Mouse (Mus musculus) liver, embryonic 16.5 days (tissue): ENCODE data around the gene F2r. TPM values are rescaled to one million over a fixed set of nuclear protein-coding genes. Genes with fewer than 3 reads are reported as not detected.

Source experiments
- ATAC-seq: fragments of 200-750 bp; cut with Nextera tagmentation; 2 replicates; pipeline ENCODE4 v1.8.0; 2017; ENCODE audit warnings: low read depth, mild to moderate bottlenecking, moderate number of reproducible peaks, moderate library complexity
- H3K27ac ChIP-seq: fragments of 300-500 bp; sonication (generic); 2 replicates; pipeline ENCODE4 v1.5.1; 2014; ENCODE audit warnings: mild to moderate bottlenecking, low read length
- H3K27me3 ChIP-seq: fragments of 300-500 bp; sonication (generic); 2 replicates; pipeline ENCODE4 v1.6.1; 2014; ENCODE audit warnings: low read depth, low read length, mixed read lengths; ENCODE audit not compliant: control insufficient read depth, insufficient read depth
- H3K36me3 ChIP-seq: fragments of 300-500 bp; sonication (generic); 2 replicates; pipeline ENCODE4 v1.6.1; 2014; ENCODE audit warnings: mild to moderate bottlenecking; ENCODE audit not compliant: control insufficient read depth, insufficient read depth
- H3K4me1 ChIP-seq: fragments of 300-500 bp; sonication (generic); 2 replicates; pipeline ENCODE4 v1.6.1; 2014; ENCODE audit warnings: low read depth, low read length, mixed read lengths; ENCODE audit not compliant: control insufficient read depth
- H3K4me2 ChIP-seq: fragments of 300-500 bp; sonication (generic); 2 replicates; pipeline ENCODE4 v1.6.1; 2014; ENCODE audit warnings: low read depth, low read length, mixed read lengths
- H3K4me3 ChIP-seq: fragments of 300-500 bp; sonication (generic); 2 replicates; pipeline ENCODE4 v1.5.1; 2014; ENCODE audit warnings: low read depth, mild to moderate bottlenecking, low read length
- H3K9ac ChIP-seq: fragments of 300-500 bp; sonication (generic); 2 replicates; pipeline ENCODE4 v1.6.1; 2014; ENCODE audit warnings: low read depth, low read length
- H3K9me3 ChIP-seq: fragments of 300-500 bp; sonication (generic); replicated peaks from 2 replicates; pipeline ENCODE4 v1.6.1; 2016; ENCODE audit warnings: low read length; ENCODE audit not compliant: control insufficient read depth
- WGBS: fragments of 180-500 bp; shearing (Covaris S2); extraction: QIAGEN DNeasy Blood & Tissue Kit; methylation state at CpG from one replicate; pipeline ENCODE4 v1.1.7; 2014; ENCODE audit not compliant: insufficient replicate concordance; 5-methylcytosine and 5-hydroxymethylcytosine counted together
- polyA plus RNA-seq: library from polyadenylated mRNA; unstranded; fragments of >200 nt; fragmentation: Nextera tagmentation; extraction: Ambion mirVana; gene quantifications from 2 replicates; pipeline ENCODE4 v1.2.1, GENCODE M21; 2015

The F2r gene
- 37.2 and 37.5 TPM in 2 replicates for polyA plus RNA-seq

- H3K4me2 ChIP-seq, result peak within 1 kb of the TSS; percentile 85
- H3K9me3 ChIP-seq, result no peaks in the 10 kb centered on the region
- ATAC-seq, result peak; percentile 93
- H3K9ac ChIP-seq, result peak within 1 kb of the TSS; percentile 95
- no peaks in the 10 kb centered on the region for H3K27me3 ChIP-seq
- H3K4me3 ChIP-seq, result peak within 1 kb of the TSS; percentile 87
- H3K27ac ChIP-seq, result peak within 1 kb of the TSS; percentile 80
- no peaks in the 10 kb centered on the region; the same call in 1 of the 2 replicates for H3K36me3 ChIP-seq
- under 1% methylated on average over 42 of the region's 42 CpGs for WGBS
- peaks cover 26% of the 10 kb centered on the region for H3K4me1 ChIP-seq
Observed at GRCm38 (mm10) chr13:95618309-95618712, at the start of gene F2r. TSS of gene F2r (minus strand) at chr13:95618487.

DNA sequence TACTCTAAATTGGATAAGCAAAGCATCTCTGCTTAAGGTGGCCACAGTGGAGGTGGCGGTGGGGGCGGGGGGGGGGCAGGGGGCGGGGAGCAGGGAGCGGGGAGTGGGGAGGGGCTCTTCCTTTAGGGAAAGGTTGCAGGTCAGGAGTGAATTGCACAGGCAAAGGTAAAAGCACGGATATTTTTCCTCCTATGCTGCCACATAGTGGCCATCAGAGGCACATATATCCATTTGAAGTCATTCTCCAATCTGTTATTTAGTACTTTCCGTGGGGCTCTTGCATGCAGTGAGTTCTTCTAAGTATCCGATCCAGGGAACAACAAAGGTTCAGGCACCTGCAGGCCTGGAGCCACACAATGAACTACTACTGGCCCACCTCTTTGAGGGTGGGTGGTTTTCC is 49.0 kb upstream of the F2r start:
- Histone ChIP-seq H3K4me1 (peaks cover 16% of the 10 kb centered on the region), H3K36me3 (peaks cover 61% of the 10 kb centered on the region), H3K27me3 (no peaks in the 10 kb centered on the region), H3K9ac (no peak overlapping the region), H3K4me3 (no peak overlapping the region), H3K4me2 (no peak overlapping the region), H3K27ac (no peak overlapping the region; the same call in 1 of the 2 replicates), H3K9me3 (no peaks in the 10 kb centered on the region)
- 33% methylated on average over 7 of the region's 7 CpGs for WGBS
- ATAC-seq, result no peak

DNA sequence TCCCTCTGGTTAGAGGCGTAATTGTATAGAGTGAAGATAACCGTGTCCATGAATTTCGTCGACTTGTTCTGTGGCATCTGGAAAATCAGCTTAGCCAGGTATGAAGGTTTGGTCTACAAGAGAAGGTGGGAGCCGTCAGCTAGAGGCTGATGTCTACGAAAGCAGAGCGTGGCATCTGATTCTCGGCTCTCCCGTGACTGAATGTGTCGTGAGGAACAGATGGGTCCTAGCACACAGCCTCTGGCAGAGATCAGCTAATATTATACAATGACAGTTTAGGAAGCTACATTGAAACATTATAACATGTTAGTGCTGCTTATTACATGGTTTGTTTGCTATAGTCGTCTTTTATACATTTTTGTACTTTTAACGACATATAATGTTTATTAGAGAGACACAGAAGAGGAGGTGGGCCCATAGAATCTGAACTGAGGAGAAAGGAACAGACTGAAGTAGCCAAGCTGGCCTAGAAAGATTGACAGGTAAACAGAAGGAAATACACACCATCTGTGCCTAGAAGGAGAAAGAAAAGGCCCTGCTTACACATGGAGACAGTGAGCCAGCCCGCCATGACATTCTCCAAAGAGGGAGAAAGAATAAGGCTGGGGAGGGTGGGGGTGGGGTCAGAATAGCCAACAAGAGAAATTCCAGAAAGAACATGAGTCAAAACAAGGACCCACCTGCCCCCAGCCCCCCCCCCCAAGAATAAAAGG is 47.5 kb upstream of the F2r start:
- Histone ChIP-seq H3K27me3 (no peaks in the 10 kb centered on the region), H3K4me2 (no peak overlapping the region), H3K9ac (no peak overlapping the region), H3K4me3 (no peak overlapping the region), H3K36me3 (peaks cover 73% of the 10 kb centered on the region), H3K4me1 (peaks cover 12% of the 10 kb centered on the region), H3K27ac (no peak overlapping the region), H3K9me3 (no peaks in the 10 kb centered on the region)
- WGBS, result 88% methylated on average over 13 of the region's 13 CpGs
- no peak for ATAC-seq

DNA sequence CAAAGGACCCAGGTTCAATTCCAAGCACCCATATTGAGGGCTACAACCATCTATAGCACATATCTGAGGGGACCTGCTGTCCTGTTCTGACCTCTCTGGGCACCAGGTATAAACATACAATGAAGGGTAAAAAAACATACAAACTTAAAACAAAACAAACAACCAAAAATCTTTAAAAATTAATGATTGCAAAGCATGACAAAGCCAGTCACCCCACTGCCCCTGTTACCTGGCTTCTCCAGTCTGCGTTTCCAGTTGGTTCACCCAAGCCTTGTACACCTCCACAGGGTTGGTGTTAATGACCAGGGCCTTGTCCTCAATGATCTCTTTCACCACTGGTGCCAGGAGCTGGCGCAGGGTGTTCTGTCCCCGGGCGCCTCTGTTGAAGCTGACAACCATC is 45.5 kb upstream of the F2r start:
- no peak overlapping the region for H3K27ac ChIP-seq
- H3K4me2 ChIP-seq, result no peak overlapping the region
- H3K36me3 ChIP-seq, result peaks cover 76% of the 10 kb centered on the region
- WGBS, result 92% methylated on average over 4 of the region's 4 CpGs
- no peaks in the 10 kb centered on the region for H3K27me3 ChIP-seq
- no peaks in the 10 kb centered on the region for H3K9me3 ChIP-seq
- ATAC-seq, result no peak
- no peak overlapping the region for H3K4me3 ChIP-seq
- H3K9ac ChIP-seq, result no peak overlapping the region
- no peaks in the 10 kb centered on the region for H3K4me1 ChIP-seq

DNA sequence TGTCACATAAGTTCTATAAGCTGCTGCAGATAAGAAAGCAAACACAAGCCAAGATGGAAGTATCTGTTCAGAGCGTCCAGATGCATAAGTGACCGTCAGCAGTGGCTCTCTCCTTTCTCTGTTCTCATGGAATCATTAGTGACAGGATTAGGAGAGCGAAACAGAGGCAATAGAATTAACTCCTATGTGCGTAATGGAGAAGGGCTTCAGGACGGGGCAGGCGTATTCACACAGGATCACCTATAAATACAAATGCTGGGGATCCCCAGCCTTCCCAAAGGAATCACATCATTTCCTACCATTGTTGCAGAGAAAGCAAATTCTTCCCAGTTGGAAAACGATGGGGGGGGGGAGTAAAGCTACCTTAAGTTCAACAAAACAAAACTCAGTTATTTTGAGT is 41.1 kb upstream of the F2r start:
- Histone ChIP-seq H3K9me3 (no peaks in the 10 kb centered on the region), H3K27ac (no peak overlapping the region), H3K36me3 (peaks cover 76% of the 10 kb centered on the region), H3K9ac (no peak overlapping the region), H3K4me1 (peaks cover 7% of the 10 kb centered on the region), H3K4me3 (no peak overlapping the region), H3K4me2 (no peak overlapping the region), H3K27me3 (no peaks in the 10 kb centered on the region)
- 82% methylated on average over 7 of the region's 7 CpGs for WGBS
- no peak for ATAC-seq

DNA sequence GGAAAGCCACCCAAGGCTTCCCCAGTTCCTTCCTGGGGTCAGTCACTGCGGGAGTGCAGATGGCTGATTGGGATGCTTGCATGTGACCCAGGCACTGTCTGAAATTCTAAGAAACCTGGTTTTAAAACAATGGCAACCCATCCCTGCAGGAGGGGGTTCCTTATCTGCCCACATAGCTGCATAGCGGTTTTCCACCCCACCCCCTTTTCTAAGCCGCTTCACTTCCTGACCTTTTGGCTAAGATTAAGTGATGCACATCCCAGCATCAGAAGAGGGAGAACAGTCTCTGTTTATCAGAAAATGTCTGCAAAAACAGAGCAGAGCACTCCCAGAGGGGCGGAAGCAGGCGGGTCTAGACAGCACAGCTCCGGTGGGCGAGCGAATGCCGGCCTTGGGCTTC is 38.9 kb upstream of the F2r start:
- ATAC-seq, result peak; percentile 80
- no peak overlapping the region for H3K9ac ChIP-seq
- H3K4me2 ChIP-seq, result no peak overlapping the region
- no peaks in the 10 kb centered on the region for H3K9me3 ChIP-seq
- peaks cover 56% of the 10 kb centered on the region for H3K36me3 ChIP-seq
- WGBS, result 19% methylated on average over 9 of the region's 9 CpGs
- peaks cover 7% of the 10 kb centered on the region for H3K4me1 ChIP-seq
- H3K4me3 ChIP-seq, result no peak overlapping the region
- H3K27me3 ChIP-seq, result no peaks in the 10 kb centered on the region
- H3K27ac ChIP-seq, result peak overlapping the region; percentile 37; the same call in 1 of the 2 replicates

DNA sequence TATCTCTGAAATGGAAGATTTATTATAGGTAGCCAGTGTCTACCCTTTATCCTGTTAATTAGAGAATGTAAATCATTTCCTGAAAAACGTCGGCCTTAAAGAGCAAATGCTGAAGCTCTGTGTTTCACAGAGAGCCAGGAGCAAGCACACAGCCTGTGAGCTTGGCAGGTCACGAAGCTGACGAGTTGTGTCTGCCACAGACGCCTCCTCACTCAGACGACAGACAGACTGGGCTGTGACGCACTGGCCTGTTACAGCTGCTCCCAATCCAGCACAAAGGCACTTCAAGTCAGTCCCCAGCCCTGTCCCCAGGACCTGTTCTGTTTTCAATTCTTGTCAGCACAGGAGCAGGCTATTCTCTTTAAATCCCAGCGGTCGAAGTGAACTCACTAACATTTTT is 37.0 kb upstream of the F2r start:
- Histone ChIP-seq H3K27me3 (no peaks in the 10 kb centered on the region), H3K4me3 (no peak overlapping the region), H3K9me3 (no peaks in the 10 kb centered on the region), H3K4me1 (peaks cover 7% of the 10 kb centered on the region), H3K4me2 (no peak overlapping the region), H3K9ac (no peak overlapping the region), H3K36me3 (peaks cover 40% of the 10 kb centered on the region), H3K27ac (no peak overlapping the region)
- ATAC-seq, result no peak
- 55% methylated on average over 9 of the region's 9 CpGs for WGBS

DNA sequence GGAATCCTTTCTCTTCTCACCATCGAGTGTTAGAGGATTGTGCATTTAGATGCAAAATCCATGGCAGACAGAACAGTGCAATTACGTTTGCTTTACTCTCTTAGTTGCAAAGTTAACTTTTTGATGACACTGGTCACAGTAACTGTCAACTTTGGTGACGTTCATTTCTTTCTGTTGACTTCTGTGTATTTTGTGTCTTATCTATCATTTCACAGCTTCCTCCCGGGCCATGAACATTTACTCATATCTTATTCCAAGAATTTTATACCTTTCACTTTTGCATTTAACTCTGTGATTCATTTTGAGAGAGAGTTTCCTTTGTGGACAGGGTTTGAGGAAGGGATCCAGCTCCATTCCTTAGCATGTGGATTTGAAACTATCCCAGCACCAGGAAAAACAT is 35.4 kb upstream of the F2r start:
- ATAC-seq, result no peak
- Histone ChIP-seq H3K36me3 (peaks cover 25% of the 10 kb centered on the region), H3K4me1 (peaks cover 7% of the 10 kb centered on the region), H3K27me3 (no peaks in the 10 kb centered on the region), H3K9me3 (no peaks in the 10 kb centered on the region), H3K4me2 (no peak overlapping the region), H3K9ac (no peak overlapping the region), H3K27ac (no peak overlapping the region), H3K4me3 (no peak overlapping the region)
- 32% methylated on average over 4 of the region's 4 CpGs for WGBS

- no peak overlapping the region for H3K27ac ChIP-seq
- peaks cover 10% of the 10 kb centered on the region; the same call in 1 of the 2 replicates for H3K36me3 ChIP-seq
- no peak overlapping the region for H3K4me2 ChIP-seq
- H3K9ac ChIP-seq, result no peak overlapping the region
- H3K4me3 ChIP-seq, result no peak overlapping the region
- H3K4me1 ChIP-seq, result peaks cover 1% of the 10 kb centered on the region; the same call in 1 of the 2 replicates
- 55% methylated on average over 7 of the region's 7 CpGs for WGBS
- no peaks in the 10 kb centered on the region for H3K27me3 ChIP-seq
- ATAC-seq, result no peak
- H3K9me3 ChIP-seq, result no peaks in the 10 kb centered on the region
Observed at GRCm38 (mm10) chr13:95651870-95652668, 33.8 kb upstream of the F2r start.
